Mouse (Mus musculus) induced T-regulatory cell, adult 2 months (primary cell): ENCODE measurements at regions not wholly inside any gene's neighbourhood (a gene's known extent, or its start where the extent isn't known, plus 50 kb on each side); places are given as distances from the start of the nearest gene placed in this dataset.

Experiments used
- DNase-seq: peaks from one replicate; pipeline ENCODE4 v3.0.0-alpha.2; 2012; ENCODE audit warnings: low read depth

- no peak for DNase-seq
Observed at GRCm38 (mm10) chr9:63896073-63896807, 125.6 kb downstream of the Smad6 start.

GRCm38 (mm10) chr9:63892235-63892971, 129.5 kb downstream of the Smad6 start:
- no peak for DNase-seq

- DNase-seq: no peak
Observed at GRCm38 (mm10) chr9:63890717-63891116, 131.1 kb downstream of the Smad6 start.

- DNase-seq: no peak
Observed at GRCm38 (mm10) chr9:63889570-63889969, 131.8 kb upstream of the Smad3 start.

DNA sequence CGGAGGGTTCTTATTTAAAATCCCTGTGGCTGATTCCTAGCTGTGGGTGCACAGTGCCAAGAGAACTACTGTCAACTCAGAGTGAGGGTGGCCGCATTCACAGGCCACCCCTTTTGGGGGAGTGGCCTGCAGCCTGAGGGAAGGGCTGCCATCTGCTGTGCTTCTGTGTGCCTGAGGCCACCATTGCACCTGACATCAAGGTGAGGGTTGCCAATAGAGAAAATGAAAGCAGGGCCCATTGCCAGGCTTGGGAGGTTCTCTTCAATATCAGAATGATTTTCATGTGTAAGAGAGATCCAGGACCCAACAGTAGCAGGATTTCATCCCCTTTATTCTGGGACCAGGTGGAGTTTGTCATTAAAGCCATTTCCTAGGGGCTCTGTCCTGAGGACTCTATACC, 127.2 kb upstream of the Smad3 start:
- no peak for DNase-seq

DNA sequence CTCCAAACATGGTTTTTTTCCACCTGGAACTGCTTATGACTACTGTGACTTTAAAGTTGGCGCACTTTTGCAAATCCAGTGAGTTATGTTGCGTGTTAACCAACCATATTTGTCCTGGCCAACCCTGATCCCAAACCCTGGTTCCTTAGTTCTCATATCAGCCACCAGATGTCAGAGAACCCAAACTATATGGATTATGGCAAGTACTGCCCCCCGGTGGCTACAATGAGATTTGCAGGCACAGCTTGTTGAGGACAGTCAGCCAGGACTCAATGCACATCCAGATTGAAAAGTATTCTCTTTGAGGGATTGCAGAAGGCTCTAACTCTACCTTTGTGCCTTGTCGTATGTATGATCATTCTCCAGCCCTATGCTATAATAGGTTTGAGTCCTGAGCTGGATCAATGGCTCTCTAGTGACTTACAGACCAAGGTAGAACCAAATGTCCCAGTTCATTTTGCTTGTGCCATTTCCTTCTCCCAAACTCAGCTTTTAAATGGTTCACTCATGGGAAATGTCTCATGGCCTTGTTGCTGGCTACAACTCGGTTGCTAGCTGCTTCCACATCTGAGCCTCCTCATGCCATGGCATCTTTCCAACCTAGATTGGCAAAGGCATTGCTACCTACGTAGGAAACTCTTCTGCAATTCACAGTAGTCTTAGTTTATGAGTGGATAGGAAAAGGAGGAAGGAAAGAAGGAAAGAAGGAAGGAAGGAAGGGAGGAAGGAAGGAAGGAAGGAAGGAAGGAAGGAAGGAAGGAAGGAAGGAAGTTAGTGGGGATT, 126.1 kb upstream of the Smad3 start:
- DNase-seq: peak; percentile 42

GRCm38 (mm10) chr9:63881692-63882091, 123.9 kb upstream of the Smad3 start:
- no peak for DNase-seq

DNA sequence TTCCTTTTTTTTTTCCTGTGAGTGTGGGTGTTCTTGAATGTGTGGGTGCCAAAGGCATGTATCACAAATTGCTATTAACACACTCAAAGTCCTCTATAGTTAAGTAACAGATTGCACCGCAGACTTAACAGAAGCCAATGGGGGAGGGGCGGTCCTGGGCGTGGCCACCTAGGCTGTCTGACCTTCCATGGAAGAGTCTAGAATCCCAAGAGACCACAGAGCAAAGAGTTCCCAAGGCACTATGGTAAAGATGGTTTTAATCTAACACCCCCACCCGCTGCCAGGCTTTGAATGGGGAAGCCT, 123.4 kb upstream of the Smad3 start:
- DNase-seq: no peak

DNA sequence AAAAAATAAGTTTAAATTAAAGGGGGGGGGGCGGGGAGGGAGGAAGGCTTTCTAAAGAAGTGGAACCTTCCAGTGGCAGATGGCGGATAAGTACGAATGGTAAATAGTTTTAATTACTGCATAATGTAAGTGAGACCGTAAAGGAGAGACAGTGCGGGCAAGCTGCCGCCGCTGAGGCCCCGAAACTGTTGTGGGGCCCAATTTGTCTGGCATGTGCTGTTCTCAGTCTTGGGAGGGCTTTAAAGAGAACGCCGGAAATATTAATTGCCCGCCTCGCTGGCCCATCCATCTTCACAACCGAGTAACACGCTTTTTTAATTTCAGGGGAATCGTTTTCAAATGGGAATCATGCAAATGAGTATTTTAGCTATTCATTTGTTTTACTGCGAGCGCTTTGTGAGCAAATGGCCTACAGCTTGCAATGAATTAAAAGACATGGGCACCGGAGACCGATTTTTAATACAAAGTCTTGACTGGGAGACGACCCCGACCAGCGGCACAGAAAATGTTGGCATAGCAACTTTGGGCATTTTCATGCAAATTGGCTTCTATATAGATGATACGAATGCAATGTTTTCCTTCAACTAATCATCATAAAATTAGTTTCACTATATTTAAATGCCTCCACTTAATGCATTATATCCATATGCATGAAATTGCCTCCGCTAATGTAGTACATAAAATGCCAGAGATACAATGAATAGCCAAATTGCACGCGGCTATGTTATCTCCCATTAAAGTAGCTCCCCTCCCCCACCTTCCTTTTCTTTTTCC, 122.9 kb upstream of the Smad3 start:
- no peak for DNase-seq

GRCm38 (mm10) chr9:63879710-63880428, 122.1 kb upstream of the Smad3 start:
- DNase-seq: no peak

DNA sequence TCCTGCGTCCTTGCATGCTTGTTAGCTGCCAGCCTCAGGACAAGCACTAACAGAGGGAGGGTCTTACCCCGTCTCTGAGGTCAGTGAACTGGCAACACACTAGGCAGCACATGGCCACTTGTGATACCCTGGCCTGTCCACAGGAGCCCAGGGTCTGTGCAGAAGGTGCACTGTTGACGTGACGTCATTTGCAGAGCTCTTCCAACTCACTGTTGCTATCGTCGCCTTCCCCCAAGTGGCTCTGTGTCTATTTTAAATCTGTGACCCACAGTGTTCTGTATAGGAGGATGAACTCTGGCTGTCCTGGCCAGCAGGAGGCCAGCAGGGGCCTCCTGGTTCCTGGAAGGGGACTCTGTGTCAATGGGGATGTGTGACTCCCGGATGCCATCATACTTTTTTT, 120.1 kb upstream of the Smad3 start:
- no peak for DNase-seq

DNA sequence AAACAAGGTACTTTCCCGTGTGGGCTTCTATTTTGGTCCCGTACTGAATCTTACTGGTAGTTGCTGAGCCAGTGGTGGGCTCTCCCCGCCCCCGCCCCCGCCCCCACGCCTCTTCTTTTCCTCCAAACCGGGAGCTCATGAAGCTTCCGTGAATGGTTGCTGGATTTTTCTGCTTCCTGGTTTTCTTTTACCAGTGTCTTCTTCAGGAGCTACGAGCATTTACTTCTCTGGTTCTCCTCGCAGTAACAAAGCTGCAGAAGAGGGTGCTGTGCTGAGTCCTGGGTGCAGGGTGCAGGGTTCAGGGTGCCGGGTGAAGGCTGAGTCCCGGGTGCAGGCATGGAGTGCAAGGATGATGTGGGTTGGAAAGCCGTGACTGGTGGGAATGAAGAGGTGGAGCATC, 119.1 kb upstream of the Smad3 start:
- no peak for DNase-seq

GRCm38 (mm10) chr9:63876023-63876422, 118.2 kb upstream of the Smad3 start:
- DNase-seq: no peak

- DNase-seq: no peak
Observed at GRCm38 (mm10) chr9:63875193-63875592, 117.4 kb upstream of the Smad3 start.

GRCm38 (mm10) chr9:63864350-63864749, 106.6 kb upstream of the Smad3 start:
- no peak for DNase-seq

GRCm38 (mm10) chr9:63863328-63863727, 105.5 kb upstream of the Smad3 start:
- DNase-seq: no peak

DNA sequence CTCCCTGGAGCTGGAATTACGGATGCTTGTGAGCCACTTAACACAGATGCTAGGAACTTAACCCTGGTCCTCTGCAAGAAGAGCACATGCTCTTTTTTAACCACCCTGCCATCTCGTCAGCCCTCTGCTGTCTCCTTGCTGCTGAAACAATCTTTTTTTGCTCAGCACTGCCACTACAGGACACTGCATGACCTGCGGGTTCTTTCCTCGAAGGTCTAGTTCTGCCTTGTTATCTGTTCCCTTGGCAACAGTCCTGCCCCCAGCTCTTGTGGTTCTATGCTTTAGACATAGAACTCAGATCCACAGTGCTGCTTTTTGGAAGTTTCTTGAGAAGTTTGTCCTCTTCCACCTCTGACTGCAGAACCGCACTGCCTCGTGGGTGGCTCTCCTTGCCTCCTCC, 104.6 kb upstream of the Smad3 start:
- peak; percentile 22 for DNase-seq

GRCm38 (mm10) chr9:63861418-63861817, 103.6 kb upstream of the Smad3 start:
- no peak for DNase-seq

DNA sequence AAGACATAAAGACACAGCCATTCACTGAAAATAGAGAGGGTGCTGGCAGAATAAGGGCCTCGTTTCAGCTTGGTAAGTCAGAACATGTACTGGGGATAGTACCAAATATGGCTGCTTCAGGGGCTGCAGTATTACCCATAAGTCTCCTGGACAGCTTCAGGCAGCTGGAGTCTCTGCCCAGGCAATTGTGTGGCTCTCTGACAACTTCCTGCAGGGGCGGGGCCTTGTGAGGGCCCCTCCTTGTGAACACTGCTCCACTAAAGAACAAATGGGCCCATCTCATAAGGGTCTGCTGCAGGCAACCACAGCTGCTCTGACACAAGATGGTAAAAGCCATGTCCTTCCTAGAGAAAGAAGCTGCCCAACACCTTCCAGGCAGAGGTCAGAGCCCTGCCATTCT, 102.4 kb upstream of the Smad3 start:
- DNase-seq: no peak

- DNase-seq: no peak
Observed at GRCm38 (mm10) chr9:63856065-63856736, 98.4 kb upstream of the Smad3 start.

DNA sequence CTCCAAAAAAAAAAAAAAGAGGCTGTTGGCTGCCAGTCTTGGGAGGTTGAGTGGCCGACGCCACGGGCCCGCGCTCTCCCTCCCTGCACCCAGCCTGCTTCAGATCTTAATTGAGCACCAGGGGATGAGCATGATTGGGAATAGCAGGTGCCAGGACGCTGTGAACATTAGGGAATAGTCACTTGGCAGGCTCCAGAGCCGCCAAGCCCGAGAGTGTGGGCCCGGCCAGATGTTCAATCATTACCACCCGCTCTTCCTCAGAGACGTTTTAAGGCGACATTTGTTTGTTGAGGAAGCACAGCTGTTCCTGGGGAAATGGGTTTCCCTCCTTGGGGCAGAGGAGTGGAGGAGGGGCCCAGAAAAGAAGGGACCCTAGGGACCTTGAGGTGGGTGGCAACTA, 94.0 kb upstream of the Smad3 start:
- no peak for DNase-seq
